Mouse (Mus musculus) embryonic fibroblast, embryonic 13.5 days (primary cell): ENCODE measurements at regions not wholly inside any gene's neighbourhood (a gene's known extent, or its start where the extent isn't known, plus 50 kb on each side); places are given as distances from the start of the nearest gene placed in this dataset.

Experiments used
- H3K27ac ChIP-seq: 2 replicates; pipeline ENCODE4 v1.5.1; 2012; ENCODE audit warnings: low read length, control low read depth, inconsistent platforms; ENCODE audit not compliant: insufficient read depth
- H3K4me1 ChIP-seq: 2 replicates; pipeline ENCODE4 v1.6.1; 2011; ENCODE audit warnings: low read length; ENCODE audit not compliant: control insufficient read depth, insufficient read depth
- H3K4me3 ChIP-seq: 2 replicates; pipeline ENCODE4 v1.5.1; 2011; ENCODE audit warnings: mild to moderate bottlenecking, control low read depth, low read length; ENCODE audit not compliant: insufficient read depth
- CTCF ChIP-seq: IDR thresholded peaks from 2 replicates; pipeline ENCODE4 v1.5.1; 2011; ENCODE audit warnings: mild to moderate bottlenecking, control low read depth, low read length, moderate library complexity, borderline replicate concordance; ENCODE audit not compliant: insufficient read depth
- POLR2A ChIP-seq: IDR thresholded peaks from 2 replicates; pipeline ENCODE4 v1.6.1; 2011; ENCODE audit warnings: low read depth, mild to moderate bottlenecking, control low read depth, low read length, moderate library complexity

DNA sequence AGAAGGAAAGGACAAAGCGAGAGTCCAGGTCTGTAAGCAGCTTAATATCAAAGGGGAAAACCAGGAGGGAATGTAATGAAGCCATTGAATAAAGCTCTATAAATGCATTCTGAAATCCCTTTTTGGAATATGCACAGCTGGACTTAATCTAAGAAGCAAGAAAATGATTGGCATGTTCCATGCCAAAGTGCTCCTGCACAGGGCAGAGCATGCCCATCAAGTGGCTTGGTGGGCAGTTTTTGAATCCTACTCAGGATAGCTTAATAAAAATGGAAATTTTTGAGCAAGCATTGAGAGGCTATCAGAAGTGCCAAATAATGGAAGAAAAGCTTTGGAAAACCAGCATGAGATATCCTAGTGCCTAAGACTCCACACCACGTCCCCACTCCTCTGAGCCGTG, 466.1 kb downstream of the Epm2a start:
- TF ChIP-seq CTCF (no peak), POLR2A (no peak)
- H3K27ac ChIP-seq, result no peak overlapping the region

DNA sequence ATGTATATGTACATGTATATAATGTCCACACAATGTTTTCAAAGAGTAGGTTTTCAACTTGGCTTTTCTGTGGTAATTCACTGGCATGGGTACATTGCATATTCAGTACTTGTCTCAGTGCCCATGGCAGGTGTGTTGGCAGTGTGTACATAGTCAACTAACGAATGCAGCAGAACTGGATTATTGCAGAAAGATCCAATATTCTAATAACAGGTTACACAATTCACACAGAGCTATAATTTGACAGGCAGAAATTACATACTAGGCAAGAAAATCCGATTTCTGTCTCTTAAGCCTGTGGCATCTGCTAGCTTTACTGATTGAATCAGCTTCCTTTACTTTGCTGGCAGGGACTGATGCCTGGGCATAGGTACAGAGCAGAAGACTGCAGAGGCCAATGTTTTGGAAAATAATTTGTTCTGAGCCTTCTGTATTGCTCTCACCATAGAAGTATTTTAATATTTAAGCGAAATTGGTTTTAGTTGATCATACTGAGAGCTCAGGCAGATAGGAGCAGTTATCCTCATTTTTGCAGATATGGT, 479.3 kb downstream of the Epm2a start:
- no peak overlapping the region for H3K27ac ChIP-seq
- no peak for TF ChIP-seq POLR2A
- no peak for TF ChIP-seq CTCF
- no peaks in the 10 kb centered on the region for H3K4me1 ChIP-seq
- H3K4me3 ChIP-seq, result no peak overlapping the region

More for the DNA sequence above, 466.1 kb downstream of the Epm2a start:
- H3K4me3 ChIP-seq, result no peak overlapping the region
- H3K4me1 ChIP-seq, result no peaks in the 10 kb centered on the region

DNA sequence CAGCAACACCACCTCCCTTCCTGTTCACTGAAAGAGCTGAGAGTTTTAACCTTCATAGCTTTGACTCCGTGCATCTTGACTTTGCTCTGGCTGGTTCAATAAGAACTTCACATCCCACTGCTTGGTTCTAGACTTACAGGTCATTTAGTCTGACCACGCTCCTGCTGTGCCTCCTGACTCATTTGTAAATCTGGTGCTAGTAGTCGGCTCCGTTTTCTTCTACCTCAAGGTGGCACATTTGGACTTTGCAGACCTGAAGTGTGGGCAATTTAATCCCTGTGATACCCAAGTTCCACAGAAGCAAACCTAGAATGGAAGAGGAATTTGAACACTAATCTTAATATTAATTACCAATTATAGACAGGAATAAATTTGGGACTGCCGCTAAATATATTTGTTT, 497.9 kb downstream of the Epm2a start:
- no peaks in the 10 kb centered on the region; the same call in none of the 2 replicates for H3K4me1 ChIP-seq
- no peak overlapping the region for H3K4me3 ChIP-seq
- H3K27ac ChIP-seq, result no peak overlapping the region
- TF ChIP-seq POLR2A, result no peak
- no peak for TF ChIP-seq CTCF

DNA sequence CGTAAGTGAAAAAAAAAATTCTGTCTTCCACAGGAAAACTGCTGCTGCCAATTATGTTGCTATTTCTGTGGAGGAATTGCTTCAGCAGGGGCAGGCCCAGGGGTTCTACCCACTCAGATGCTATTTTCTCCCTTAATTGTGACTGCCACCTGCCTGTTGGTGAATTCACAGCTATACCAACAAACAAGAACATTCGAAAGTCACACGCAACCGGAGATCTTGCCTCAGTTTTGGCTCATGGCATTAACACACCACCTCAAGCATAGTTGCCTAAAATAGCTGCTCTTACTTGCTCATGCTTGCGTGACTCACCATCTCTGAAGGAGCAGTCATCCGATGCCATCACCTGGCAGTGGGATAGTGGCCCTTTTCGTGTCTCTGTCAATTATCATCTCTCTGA, 498.3 kb downstream of the Epm2a start:
- Histone ChIP-seq H3K27ac (no peak overlapping the region), H3K4me1 (no peaks in the 10 kb centered on the region; the same call in none of the 2 replicates), H3K4me3 (no peak overlapping the region)
- TF ChIP-seq POLR2A (no peak), CTCF (no peak)

DNA sequence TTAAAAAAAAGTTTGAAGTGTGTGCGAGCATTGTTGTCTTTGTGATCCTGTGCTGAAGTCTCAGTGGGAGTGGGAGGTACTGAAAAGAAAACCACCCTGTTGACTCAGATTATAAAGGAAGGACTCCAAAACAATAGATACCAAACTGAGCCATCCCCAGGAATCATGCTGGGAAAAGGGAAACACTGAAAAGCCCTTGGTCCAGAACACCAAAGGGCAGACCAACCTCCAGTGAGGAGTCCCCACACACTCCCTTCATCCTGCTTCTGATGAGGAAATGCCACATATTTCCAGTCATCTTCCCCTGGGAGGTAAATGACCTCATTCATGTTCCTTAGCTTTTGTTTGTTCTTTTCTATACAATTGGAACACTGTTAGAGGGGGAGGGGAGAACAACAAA, 502.9 kb downstream of the Epm2a start:
- H3K27ac ChIP-seq, result no peak overlapping the region
- no peaks in the 10 kb centered on the region; the same call in none of the 2 replicates for H3K4me1 ChIP-seq
- TF ChIP-seq CTCF (no peak), POLR2A (no peak)
- no peak overlapping the region for H3K4me3 ChIP-seq

DNA sequence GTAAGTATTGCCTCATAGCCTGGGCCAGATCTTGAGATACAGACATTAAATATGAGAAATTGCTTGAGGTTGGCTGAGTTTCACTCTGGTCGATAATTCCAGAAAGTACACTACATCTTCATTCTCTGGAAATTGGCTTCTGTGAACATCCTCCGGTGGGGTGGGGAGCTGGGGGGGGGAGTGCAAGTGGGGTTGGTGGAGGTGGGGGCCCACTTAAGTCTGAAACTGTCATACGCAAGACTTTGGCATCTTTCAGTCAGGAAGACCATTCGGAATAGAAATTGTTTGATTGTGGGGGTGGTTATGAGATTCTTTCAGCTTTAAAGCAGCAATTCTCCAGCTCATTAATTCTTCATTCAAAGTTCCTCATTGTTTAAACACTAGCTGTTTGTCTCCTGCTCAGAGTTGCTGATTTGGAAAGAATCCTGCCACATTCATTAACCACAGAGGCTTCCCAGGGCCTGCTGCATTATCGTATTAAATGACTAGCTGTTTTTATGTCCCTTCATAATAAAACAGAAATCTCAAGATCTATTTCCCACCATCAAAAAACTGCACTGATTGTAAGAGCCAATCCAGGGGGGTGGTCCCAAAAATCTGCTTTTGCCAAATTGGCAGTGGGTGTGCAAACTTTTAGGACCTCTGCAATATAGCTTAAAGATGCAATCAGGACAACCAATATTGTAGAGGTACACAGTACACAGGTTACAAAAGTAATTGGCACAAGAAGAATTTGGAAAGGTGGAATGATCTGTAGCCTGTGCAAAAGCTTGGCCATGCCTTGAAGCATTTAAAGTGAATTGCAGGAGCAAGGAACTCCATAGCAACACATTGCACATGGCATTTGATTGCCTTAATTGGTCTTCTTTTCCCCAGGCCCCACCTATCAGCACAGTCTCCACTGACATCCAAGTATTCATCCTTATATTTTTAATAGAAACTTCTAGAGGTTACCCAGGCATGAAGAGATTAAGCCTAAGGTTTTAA, 532.2 kb downstream of the Epm2a start:
- H3K4me1 ChIP-seq, result no peaks in the 10 kb centered on the region
- TF ChIP-seq POLR2A (no peak), CTCF (no peak)
- H3K27ac ChIP-seq, result no peak overlapping the region
- no peak overlapping the region for H3K4me3 ChIP-seq

DNA sequence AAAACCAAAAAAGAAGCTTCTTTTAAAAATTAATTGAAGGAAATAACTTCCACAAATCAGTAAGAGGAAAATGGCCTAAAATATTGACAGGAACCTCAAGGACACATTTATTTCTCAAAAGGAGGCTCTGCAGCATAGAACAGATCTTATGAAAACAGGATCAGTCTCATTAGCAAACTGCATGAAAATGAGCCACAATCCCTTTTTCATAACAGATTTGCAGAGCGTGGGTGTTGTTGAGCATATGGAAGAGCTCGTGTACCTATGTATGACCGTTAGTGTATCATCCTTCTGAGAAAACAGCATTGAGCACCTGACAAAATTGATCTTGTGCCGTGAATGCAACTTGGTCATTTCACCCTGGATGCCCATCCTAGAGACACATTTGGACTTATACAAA, 543.0 kb downstream of the Epm2a start:
- Histone ChIP-seq H3K4me1 (no peaks in the 10 kb centered on the region), H3K27ac (no peak overlapping the region), H3K4me3 (no peak overlapping the region)
- TF ChIP-seq POLR2A (no peak), CTCF (no peak)

DNA sequence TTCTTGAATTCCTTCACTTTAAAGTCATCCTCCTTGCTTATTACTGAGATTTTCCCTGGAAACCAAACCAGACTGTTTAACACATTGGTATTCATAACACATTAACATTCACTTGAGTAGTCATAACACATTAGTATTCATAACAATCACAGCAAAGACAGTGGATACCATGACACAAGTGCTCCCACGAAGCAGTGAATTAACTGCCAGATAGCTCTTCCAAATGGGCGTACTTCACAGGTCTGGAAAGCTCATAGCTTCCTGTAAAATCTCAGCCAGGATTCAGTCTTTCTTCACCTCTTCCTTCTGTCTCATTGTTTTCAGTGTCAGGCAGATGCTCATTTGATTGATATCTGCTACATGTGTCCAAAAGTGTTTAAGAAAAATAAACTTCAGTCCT, 545.7 kb downstream of the Epm2a start:
- no peak overlapping the region for H3K4me3 ChIP-seq
- H3K27ac ChIP-seq, result no peak overlapping the region
- TF ChIP-seq CTCF (no peak), POLR2A (no peak)
- no peaks in the 10 kb centered on the region for H3K4me1 ChIP-seq

DNA sequence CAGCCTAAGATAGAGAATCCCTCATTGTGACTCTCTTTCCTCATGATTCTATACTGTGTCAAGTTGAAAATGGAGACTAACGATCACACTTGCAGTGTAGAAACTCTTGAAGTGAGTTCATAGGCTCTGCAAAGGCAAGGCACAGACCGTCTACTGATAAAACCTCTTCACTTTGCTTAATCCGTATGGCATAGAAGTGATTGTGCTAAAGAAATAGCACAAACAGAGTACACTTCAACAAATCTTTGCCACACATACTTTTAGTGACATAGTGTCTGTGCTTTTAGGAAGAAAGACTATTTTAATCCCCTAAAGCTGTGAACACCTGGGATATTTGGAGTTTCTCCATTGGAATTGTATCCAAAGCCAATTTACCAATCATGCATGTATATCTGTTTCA, 578.9 kb downstream of the Epm2a start:
- Histone ChIP-seq H3K27ac (no peak overlapping the region), H3K4me3 (no peak overlapping the region), H3K4me1 (no peaks in the 10 kb centered on the region)
- TF ChIP-seq CTCF, result no peak
- no peak for TF ChIP-seq POLR2A

DNA sequence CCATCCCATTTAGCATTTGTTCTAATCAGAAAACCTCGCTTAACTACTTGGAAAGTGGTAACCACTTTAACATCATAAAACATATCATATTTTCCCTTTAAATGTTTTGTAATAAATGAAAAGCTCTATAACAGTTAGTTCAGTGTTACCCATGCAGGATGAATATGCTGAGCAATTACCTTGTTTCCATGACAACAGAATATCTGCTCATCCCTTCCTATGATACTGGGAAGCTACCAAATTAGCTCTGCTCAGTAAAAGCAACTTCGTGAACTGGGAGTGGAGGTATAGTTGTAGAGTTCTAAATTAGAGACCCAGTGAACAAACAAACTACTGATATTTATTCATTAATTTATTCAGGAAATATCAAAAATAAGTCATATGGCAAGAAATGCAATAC, 595.0 kb downstream of the Epm2a start:
- H3K27ac ChIP-seq, result no peak overlapping the region
- TF ChIP-seq POLR2A (no peak), CTCF (no peak)
- H3K4me3 ChIP-seq, result no peak overlapping the region
- H3K4me1 ChIP-seq, result no peaks in the 10 kb centered on the region

DNA sequence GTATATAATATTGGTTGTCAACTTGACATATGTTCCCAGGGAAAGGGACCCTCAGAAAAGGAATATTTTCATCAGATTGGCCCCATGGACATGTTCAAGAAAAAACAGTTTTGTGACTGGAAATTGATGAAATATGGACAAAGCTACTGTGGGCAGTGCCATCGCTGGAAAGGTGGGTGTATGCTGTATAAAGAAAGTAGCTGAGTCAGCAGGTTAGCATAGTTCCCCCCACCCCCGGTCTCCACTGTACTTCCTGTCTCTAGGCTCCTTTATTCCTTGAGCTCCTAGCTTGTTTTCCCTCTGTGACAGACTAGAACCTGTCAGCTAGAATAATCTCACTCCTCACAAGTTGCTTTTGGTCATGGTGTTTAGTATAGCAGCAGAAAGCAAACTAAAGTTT, 599.6 kb downstream of the Epm2a start:
- Histone ChIP-seq H3K4me1 (no peaks in the 10 kb centered on the region), H3K4me3 (no peak overlapping the region), H3K27ac (no peak overlapping the region)
- TF ChIP-seq POLR2A (no peak), CTCF (no peak)
